Mouse (Mus musculus): Measurements from ENCODE around the gene Cntnap2.

Gene Cntnap2

DNA sequence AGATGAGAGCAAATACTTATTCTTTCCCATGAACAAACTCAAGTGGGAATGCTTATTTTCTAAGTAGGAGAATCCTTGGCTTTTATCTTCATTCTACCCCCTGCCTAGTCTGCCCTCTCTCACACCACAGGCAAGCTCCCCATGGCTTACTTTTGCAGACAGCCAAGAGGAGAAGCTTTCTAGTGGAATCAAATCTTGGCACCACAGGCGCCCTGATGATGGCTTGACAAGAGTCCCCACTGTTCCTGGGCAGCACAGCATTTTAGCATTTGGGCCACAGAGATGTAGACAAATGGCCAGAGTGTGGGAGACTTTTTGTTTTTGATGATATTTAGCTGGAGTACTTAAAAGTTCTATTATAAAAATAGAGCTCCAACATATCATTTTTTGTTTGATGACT is 1204.0 kb downstream of the Cntnap2 start:
- no peak for DNase-seq (ENCODE audit: low read depth, low spot score)

DNA sequence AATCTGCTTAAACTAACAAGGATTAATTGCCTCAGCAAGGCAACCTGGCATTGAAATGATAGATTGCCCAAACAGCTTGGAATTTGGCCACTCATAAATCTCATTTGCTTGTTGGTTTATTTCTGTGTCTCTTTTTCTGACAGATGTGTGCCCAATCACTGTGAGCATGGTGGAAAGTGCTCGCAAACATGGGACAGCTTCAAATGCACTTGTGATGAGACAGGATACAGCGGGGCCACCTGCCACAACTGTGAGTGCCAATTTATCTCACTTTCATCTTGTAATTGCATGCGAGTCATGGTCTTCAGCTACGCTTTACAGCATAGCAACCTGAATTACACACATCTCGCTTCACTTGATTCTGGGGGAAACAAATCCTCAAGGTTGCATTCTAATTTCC is 1287.8 kb downstream of the Cntnap2 start:
- no peak for DNase-seq (ENCODE audit: low read depth, low spot score)

DNA sequence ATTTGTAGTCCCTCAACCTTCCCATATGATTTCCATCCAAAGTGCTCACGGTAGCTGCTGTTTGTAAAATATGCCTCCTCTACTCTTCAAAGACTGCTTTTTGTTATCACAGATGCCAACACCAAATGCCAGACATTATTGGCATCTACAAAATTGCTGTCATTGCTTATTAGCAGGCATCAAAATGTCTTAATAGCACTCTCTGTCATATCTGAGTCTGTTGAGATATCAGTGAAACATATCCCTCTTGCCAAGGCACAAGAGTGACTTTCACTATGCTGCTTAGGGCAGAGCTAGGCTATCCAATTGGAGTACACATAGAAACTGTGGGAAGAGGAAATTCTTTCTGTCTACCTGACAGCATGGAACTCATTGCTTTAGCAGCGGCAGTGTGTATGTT is 1301.9 kb downstream of the Cntnap2 start:
- DNase-seq (ENCODE audit: low read depth, low spot score), result no peak

DNA sequence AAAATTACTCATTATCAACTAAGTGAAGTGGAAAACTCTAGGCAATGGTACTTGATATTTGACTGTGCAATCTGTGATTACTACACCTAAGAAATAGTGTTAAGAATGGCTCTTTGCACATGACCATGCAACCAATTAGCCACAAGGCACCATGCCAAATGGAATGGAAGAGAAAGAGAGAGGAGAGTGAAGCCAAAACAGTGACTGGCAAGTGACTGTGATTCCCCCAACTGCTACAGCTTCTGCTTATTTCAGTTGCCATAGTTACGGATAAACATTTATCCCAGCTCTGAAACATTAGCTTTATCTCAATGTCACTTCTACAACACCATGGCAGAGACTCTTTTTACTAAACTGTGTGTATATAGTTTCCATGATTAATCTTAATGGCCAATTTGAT is 1303.0 kb downstream of the Cntnap2 start:
- DNase-seq (ENCODE audit: low read depth, low spot score), result no peak

DNA sequence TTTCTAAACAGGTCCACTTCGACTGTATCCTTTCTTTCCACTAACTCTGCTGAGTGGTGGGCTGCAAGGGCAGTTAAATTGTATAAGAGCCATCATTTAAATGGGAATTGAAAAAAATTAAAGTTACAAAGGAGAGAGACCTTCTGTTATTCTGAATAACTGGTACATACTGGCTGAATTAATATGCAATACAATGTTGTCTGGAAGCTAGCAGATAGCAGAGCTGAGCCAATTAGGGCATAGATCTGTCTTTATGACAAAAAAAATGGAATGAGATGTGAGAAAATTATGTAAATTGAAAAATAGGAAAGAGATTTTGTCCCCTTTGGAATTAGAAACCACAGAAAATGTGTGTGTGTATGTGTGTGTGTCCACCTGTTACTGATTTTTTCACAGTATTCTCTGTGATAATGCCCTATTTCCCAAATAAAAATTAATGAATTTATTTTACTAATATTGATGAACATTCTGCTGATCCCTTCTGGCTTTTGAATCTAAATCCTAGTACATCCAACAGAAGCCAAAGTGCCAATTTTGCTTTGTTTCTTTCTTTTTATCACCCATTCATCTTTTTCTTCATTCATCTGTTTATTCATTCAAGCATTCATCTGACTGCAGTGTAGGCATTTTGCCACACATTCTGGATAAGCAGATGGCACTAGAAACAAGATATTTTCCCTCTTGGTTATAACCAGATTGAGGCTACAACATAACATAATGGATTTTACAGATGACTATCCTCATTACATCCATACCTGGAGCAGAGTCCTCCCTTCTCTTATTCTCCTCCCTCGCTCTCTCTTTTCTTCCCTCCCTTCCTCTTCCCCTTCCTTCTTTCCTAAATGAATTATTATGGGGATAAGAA is 1339.8 kb downstream of the Cntnap2 start:
- DNase-seq (ENCODE audit: low read depth, low spot score), result no peak

DNA sequence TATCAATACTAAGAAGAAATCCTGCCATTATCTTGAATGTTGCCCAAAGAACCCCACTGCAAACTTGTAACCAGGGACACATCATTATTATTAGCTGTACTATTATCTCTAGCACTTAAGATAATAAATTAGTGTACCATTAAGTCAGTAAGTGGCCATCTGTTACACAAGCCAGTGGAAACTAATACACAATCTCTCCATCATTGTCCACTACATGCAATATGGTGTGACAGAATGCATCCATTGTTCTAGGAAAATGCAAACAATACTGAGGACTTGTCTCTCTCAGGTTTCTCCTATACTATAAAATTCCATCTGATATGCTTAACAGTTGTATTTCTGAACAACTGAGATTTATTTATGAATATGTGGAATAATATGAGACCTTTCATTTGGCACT is 1355.0 kb downstream of the Cntnap2 start:
- no peak for DNase-seq (ENCODE audit: low read depth, low spot score)

DNA sequence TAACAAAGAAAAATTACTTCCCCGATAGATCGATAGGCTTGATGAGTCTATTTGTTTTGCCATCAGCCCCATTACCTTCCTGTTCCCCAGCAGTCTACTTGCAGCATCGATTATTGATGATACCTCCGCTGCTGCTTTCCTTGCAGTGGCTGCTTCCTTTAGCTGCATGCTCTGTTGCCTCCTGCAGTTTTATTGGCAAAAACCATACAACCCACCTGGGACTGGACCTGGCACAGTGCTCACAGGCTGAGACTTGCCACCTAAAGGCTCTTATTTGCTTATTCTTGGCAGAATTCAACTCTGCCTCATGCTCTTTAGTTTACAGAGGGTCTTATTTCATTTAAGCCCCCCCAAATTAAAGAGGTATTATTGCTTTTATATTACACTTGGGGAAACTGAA is 1355.4 kb downstream of the Cntnap2 start:
- DNase-seq (ENCODE audit: low read depth, low spot score), result no peak

DNA sequence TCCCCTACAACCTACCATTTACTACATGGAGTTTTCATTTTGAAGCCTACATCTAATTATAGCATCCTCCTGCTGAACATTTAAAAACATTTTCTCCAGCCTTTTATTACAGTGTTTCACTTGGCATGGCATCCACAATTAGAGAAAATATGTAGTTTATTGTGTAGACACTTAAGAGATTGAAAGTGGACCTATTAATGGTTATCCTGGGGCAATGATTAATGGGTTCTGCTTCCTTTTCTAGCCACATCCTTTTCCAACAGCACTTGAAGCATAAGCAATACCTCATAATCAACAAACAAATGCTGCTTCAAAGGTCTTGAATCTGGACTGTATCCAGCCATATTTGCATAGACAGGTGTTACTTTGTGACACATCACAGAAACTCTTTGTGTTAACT is 1360.7 kb downstream of the Cntnap2 start:
- no peak for DNase-seq (ENCODE audit: low read depth, low spot score)

DNA sequence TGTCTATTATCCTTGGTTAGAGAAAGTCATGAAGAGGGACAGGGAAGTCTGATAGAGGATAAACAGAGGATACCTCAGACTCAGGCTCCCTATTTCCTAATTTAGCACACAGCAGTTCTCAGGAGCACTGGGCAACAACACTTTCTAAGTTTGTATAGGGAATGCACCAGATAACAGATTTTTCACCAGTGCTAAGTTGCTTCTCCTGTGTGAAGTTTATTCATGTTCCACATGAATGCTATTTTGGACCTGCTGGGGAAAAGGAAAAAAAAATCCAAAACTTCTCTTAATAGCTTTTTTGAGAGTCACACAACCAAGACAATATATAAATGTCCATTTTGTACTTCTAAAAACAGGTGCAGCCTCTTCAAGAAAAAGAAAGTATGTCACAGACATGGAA is 1361.2 kb downstream of the Cntnap2 start:
- DNase-seq (ENCODE audit: low read depth, low spot score), result no peak

DNA sequence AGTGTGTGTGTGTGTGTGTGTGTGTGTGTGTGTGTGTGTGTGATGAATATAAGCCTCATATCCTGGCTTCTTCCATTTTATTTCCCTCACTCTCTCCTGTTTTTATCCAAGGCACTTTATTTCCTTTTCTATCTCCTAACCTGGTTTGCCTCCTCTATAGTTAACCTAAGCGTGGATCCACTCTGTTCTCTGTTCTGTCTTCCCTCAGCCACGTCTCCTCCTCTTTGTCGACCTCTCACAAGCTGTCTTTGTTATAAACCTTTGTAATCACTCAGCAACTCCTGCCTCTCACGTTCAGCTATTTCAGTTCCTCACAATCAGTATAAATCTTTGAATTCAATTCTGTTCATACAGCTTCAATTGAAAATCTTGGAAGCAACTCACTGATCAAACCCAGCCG is 1369.1 kb downstream of the Cntnap2 start:
- DNase-seq (ENCODE audit: low read depth, low spot score), result no peak

DNA sequence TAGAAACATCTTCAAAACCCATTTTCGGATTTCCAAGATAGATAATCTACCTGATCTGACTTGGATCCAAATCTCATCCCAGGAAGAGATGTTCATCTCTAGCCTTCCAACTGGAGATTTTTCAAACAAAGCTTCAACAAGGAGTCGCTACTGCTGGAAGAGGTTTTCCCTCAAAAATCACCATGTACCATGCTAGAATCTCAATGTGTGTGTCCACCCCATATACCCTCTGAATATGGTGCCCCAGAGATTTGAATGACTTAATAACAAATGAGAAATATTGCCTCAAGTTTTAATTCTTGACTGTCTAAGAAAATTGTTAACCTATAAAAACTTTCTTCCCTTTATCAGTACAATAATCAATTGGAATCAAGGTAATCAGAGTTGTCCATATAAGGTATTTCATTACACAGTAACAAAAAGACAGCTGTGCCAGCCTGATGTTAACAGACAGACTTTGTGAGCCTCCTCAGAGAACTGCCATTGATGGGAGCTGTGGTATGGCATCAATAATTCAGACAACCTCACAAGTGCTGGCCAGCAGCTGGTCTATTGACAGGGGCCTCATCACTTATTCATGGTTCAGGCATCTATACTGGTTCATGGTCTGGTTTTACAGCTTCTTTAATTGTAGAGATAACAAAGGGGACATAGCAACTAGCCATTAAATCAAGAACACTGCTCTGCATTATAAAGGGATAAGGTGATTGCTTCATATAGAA is 1391.9 kb downstream of the Cntnap2 start:
- no peak for DNase-seq (ENCODE audit: low read depth, low spot score)

DNA sequence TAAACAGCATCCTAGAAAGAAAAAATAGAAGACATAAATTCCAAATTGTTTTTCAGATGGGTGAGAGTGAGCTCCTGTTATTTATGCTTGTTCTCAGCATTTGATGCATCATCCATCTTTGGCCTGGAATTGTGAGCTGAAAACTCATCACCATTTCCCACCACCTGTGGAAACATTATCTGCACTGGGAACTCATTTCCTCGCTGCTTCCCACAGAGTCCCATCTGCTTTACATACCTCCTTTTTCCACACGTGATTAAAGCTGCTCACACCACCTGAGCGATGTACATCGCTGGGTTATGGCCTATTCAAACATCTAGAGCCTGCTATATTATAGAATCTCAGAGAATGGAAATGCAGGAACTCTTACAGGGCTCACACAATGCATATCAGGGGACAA is 1413.5 kb downstream of the Cntnap2 start:
- DNase-seq (ENCODE audit: low read depth, low spot score), result no peak

DNA sequence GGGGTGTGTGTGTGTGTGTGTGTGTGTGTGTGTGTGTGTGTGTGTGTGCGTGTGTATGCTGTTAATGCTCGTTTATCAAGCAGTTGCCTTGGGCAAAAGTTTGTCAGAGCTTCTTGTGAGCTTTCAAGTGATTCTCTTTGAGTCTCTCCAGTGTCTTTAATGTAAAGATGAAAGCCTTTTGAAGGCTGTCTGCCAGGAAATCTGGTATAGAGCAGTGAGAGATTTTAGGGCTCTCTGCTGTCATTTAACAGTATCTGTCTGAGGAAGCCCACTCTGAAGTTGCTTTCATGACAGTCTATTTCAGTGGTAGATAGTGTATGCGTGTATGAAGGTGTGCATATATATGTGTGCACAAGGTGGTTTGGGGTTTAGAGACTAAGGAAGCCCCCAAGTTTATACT is 1425.2 kb downstream of the Cntnap2 start:
- DNase-seq (ENCODE audit: low read depth, low spot score), result no peak

DNA sequence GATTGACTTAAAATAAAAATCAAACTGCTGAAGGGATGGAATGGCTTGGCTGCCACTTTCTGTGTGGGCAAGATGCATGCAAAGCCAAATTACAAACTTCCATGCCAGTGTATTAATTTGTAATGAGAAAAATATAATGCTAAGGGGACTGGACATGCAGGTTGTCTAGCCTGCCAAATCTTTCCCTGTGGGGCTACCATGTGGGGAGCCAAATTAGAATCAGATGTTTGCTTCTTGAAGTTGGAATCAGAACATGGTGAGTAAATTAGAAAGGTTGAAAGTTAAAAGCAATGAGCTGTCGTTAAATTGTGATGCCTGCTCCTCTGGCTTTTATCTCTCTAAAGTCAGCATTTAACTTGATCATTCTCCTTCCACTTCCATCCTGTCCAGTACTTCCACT is 1443.6 kb downstream of the Cntnap2 start:
- DNase-seq (ENCODE audit: low read depth, low spot score), result no peak

DNA sequence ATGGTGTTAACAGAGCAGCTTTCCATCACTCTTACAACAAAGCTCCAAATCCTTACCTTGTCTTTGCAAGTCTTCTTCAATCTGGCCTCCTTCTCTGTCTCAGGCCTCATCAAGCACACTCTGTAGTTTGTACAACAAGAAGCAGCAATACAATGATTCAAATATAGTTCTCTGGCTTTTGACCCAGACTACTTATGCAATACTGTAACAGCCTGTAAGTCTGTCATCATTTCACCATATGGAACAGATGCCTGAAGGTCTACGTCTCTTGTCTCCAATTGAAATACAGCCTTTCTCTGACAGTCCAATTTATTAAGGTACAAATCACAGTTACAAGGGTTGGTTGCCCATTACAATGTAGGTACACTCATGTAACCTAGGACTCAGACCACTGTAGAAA is 1453.7 kb downstream of the Cntnap2 start:
- DNase-seq (ENCODE audit: low read depth, low spot score), result no peak

DNA sequence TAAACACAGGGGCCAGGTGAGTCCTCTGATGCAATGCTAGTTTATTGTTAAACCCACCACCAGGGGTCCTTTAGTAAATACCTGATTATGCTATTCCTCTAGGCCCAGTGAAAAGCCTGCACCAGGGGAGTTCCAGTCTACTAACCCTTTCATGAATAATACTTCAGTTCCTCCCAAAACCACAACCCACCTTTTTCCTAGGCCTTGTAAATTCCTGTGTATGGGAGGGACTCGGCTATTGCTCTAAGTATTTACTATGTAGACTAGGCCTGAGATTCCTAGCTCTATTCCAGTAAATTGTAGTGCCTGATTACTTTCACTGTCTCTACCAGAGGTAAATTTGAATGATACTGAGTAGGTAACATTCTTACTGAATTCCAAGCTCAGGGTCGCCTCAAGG is 1478.4 kb downstream of the Cntnap2 start:
- peak; percentile 75 for DNase-seq (ENCODE audit: low read depth, low spot score)

DNA sequence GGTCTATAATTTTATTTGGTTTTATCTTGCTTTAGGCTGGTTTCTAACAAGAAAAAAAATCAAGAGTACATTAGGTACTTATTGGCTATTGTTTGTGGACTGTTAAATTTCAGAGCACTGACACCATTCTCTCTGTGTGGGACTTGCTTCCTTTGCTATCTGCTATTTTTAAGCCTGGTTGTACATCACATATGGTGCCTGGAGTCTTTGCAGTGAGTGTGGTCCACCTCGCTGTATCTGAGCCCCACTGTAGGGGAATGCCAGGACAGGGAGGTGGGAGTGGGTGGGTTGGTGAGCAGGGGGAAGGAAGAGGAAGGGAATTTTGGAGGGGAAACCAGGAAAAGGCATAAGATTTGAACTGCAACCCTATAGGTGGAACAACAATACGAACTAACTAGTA is 1504.3 kb downstream of the Cntnap2 start:
- no peak for DNase-seq (ENCODE audit: low read depth, low spot score)

DNA sequence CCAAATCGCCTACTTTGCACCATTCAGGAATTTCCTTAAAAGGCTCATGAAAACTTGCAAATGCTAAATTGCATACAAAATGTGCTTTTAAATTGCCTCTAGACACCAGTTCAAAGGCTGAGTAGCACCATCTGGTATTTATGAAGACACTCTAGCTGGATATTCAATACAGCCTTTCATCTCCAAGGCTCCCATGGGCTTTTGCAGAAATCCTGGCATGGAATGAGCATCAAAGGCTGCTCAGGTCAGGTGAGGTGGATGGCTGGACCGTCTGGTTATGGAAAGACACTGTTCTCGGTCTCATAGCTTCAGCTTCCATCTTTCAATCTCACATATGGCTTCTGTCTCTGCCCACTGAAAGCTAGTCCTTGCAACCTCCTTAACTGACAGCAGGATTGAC is 1515.9 kb downstream of the Cntnap2 start:
- no peak for DNase-seq (ENCODE audit: low read depth, low spot score)

DNA sequence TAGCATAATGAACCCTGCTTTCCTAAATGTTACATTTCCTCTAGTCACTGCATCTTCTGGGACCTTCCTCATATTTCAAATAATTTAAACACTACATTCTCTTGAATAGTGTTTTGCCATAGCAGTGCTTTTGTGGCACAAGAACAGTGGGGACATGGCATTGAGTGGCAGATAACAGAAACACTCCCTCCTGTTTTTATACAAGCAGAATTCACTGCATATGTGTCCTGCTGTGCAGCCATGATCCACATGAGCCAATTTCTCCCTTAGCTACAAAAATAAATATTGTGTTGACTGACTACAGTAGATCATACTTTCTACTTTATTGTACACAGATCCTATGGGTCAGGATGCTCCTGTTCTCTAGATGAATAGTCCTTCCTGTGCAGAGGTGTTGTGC is 1553.2 kb downstream of the Cntnap2 start:
- no peak for DNase-seq (ENCODE audit: low read depth, low spot score)

DNA sequence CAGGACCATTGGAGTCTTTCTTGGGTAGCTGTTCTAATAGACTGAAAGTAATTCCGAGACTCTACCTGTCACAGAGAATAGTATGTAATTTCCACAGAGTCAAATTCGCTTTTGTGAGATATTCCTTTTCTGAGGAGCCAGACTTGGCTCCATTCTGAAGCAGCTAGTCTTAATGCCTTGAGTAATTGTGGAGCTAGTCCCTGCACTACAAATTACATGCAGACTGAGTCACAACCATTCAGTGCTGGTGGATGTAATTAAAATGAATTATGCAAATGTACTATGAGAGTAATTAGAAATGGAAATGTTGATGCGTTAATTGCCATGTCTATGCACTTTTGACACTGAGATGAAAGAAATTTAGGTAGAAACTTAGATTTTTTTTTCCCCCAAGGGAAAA is 1553.7 kb downstream of the Cntnap2 start:
- DNase-seq (ENCODE audit: low read depth, low spot score), result no peak

DNA sequence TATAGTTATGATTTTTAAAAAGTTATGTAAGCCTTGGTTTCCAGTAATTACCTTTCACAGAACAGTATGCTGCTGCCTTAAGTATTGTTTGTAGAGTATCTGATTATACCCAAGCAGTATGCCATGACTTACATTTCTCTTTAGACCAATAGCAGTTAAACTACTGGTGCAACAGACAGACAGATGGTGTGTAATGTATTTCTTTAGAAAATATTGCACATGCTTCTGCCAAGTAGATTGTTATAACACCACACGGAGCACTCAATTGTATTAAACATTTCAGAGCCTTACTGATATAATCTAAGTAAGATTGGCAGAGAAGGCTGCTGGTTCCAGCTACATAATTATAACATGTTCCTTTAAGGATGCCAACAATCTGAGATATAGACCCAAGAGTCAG is 1609.9 kb downstream of the Cntnap2 start:
- no peak for DNase-seq (ENCODE audit: low read depth, low spot score)

DNA sequence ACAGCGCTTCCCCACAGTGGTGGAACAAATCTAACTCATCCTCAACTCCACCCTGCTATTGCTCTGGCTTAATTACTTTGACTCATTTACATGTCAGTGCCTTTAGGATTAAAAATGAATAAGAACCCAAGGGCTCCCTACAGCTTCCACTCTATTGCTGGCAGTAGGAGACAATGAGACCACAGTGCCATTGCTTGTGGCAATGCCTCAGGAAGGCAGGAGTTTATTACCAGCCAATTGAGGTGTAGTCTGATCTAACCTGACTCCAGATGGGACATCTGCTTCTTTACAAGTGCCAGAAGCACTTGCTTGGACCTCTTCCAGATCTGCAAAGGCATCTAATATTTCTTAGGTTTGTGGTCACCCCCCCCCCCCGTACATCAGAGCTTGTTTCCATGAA is 1615.9 kb downstream of the Cntnap2 start:
- no peak for DNase-seq (ENCODE audit: low read depth, low spot score)

DNA sequence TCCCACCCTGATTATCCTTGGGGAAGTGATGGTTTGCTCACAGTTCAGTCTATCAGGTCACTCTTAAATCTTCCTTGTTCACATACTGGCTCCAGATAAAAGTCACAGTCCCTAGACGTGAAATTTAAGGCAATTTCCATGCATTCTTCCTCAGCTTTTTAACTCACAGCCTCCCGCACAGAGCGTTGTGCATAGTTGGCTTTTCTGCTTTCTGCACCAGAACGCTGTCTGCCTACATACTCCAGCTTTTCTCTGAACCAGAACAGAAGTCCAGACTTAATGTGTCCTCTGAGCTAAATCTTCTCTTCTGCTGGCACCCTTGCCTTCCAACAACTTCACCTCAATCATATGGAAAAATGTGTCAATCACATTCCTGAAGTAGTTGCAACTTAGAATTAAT is 1616.5 kb downstream of the Cntnap2 start:
- no peak for DNase-seq (ENCODE audit: low read depth, low spot score)
